Mouse (Mus musculus): ENCODE measurements around the gene Gm10188.

DNA sequence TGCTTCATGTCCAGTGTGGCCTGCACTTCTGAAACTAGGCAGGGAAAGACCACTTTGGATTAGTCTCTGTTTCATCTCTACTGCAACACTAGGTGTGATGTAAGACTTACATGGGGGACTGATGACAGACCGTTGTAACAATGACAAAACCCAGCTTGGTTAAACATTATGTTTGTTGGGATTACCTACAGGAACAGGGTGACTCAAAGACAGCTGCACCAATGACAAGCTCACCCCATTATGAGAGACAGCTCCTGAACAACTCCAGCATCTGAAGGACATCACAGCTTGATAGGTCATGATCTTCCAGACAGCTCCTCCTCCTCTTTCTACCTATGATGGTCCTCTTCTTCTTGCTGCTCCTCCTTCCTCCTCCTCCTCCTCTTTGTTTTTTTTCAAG lies 30.8 kb upstream of the Gm10188 start:
- TF ChIP-seq CTCF (IDR thresholded peaks at IDR 0.05; ENCODE audit: low read depth, low read length) (no peak), EP300 (IDR thresholded peaks at IDR 0.05; ENCODE audit: insufficient read depth, low read depth, low read length) (no peak)

Data from ES-Bruce4 (cell line).